Comparison of ENCODE assay signal across 21 mouse cellular contexts in genomic region chr3:65601291-65602050, GRCm38 (mm10).
DNase-seq lines count a peak whose midpoint lies in the region; ATAC-seq and TF ChIP-seq lines count a peak whose summit lies in the region.
"Had no signal": no experiment of that assay in that cellular context is flagged by ENCODE, and none has a peak within 500 bp of the region (broad histone marks: within the 10 kb centered on the region; RNA-seq: fewer than 3 reads in every experiment).

No protein-coding gene starts in this region.

- no peak overlapping the region for H3K9ac ChIP-seq in intestine, embryonic 14.5 days (ENCODE audit: low read length)
- H3K9ac ChIP-seq in intestine, postnatal 0 days (ENCODE audit: low read depth, low read length): no peak overlapping the region; the same call in 1 of the 2 replicates
- no peak overlapping the region for H3K9ac ChIP-seq in embryonic facial prominence, embryonic 14.5 days (ENCODE audit: low read depth, low read length)
- no peak overlapping the region for H3K9ac ChIP-seq in stomach, embryonic 14.5 days (replicated peaks; ENCODE audit: low read depth, low read length)
- H3K9ac ChIP-seq: hindbrain, embryonic 15.5 days; liver, embryonic 14.5 days had no signal

- ATAC-seq in intestine, embryonic 14.5 days (replicated peaks; ENCODE audit: low FRiP score, low TSS enrichment, low read depth): peak; percentile 52; the same call in 1 of the 2 replicates
- ATAC-seq in intestine, postnatal 0 days: no peak
- peak; percentile 82; the same call in 1 of the 2 replicates for ATAC-seq in embryonic facial prominence, embryonic 14.5 days (ENCODE audit: low read depth)
- peak; percentile 75; the same call in 1 of the 2 replicates for ATAC-seq in stomach, embryonic 14.5 days (ENCODE audit: insufficient number of reproducible peaks, insufficient read depth, low FRiP score, low read depth)

- 39% methylated on average over 8 of the region's 8 CpGs for WGBS in intestine, embryonic 14.5 days
- WGBS in intestine, postnatal 0 days: 63% methylated on average over 8 of the region's 8 CpGs
- 47% methylated on average over 8 of the region's 8 CpGs for WGBS in embryonic facial prominence, embryonic 14.5 days
- 46% methylated on average over 8 of the region's 8 CpGs for WGBS in stomach, embryonic 14.5 days

- peak; percentile 60 for DNase-seq in intestine, embryonic 14.5 days (ENCODE audit: low spot score)
- DNase-seq in 3T3-L1 (ENCODE audit: low read depth, low spot score): peak; percentile 33
- DNase-seq in embryonic facial prominence, embryonic 14.5 days (ENCODE audit: low spot score): peak; percentile 91
- no peak for DNase-seq in cerebellum, postnatal 36 days
- DNase-seq in cerebellum, adult 11 months: no peak
- DNase-seq: cerebellum, adult 8-10 months; gastrocnemius, adult 2 months; kidney, adult 18-20 months; kidney, postnatal 14 days; layer of hippocampus, postnatal 36 days; lung, postnatal 14 days; right cerebral cortex, postnatal 14 days; thymus, postnatal 14 days had no signal

- H3K36me3 ChIP-seq in intestine, embryonic 14.5 days (ENCODE audit: control insufficient read depth, insufficient read depth, low read length): no peaks in the 10 kb centered on the region
- no peaks in the 10 kb centered on the region for H3K36me3 ChIP-seq in intestine, postnatal 0 days (ENCODE audit: control insufficient read depth, insufficient read depth)
- no peaks in the 10 kb centered on the region for H3K36me3 ChIP-seq in embryonic facial prominence, embryonic 14.5 days (ENCODE audit: control insufficient read depth, insufficient read depth, low read length)
- H3K36me3 ChIP-seq in stomach, embryonic 14.5 days (ENCODE audit: control insufficient read depth, insufficient read depth, low read length): no peaks in the 10 kb centered on the region
- H3K36me3 ChIP-seq: forebrain, embryonic 10.5 days; hindbrain, embryonic 15.5 days had no signal

- H3K27me3 ChIP-seq in intestine, embryonic 14.5 days (replicated peaks; ENCODE audit: control insufficient read depth, insufficient read depth, low read length): no peaks in the 10 kb centered on the region
- no peaks in the 10 kb centered on the region for H3K27me3 ChIP-seq in intestine, postnatal 0 days (replicated peaks; ENCODE audit: control insufficient read depth, insufficient read depth, low read length)
- H3K27me3 ChIP-seq in embryonic facial prominence, embryonic 14.5 days (replicated peaks; ENCODE audit: control insufficient read depth, insufficient read depth, low read length): no peaks in the 10 kb centered on the region; the same call in 1 of the 2 replicates
- H3K27me3 ChIP-seq in stomach, embryonic 14.5 days (ENCODE audit: control insufficient read depth, insufficient read depth, low read length): no peaks in the 10 kb centered on the region
- H3K27me3 ChIP-seq: CH12.LX; hindbrain, embryonic 15.5 days had no signal

- no peak overlapping the region for H3K4me3 ChIP-seq in intestine, embryonic 14.5 days (ENCODE audit: low read depth, low read length)
- no peak overlapping the region for H3K4me3 ChIP-seq in intestine, postnatal 0 days (ENCODE audit: low read depth, low read length)
- no peak overlapping the region for H3K4me3 ChIP-seq in embryonic facial prominence, embryonic 14.5 days (ENCODE audit: low read depth, low read length)
- no peak overlapping the region for H3K4me3 ChIP-seq in stomach, embryonic 14.5 days (ENCODE audit: low read depth, low read length)
- H3K4me3 ChIP-seq: forebrain, embryonic 10.5 days; gastrocnemius, adult 2 months; hindbrain, embryonic 15.5 days; layer of hippocampus, adult 2 months had no signal

- peaks cover 10% of the 10 kb centered on the region; the same call in 1 of the 2 replicates for H3K4me1 ChIP-seq in intestine, embryonic 14.5 days (replicated peaks; ENCODE audit: control insufficient read depth, insufficient read depth, low read length)
- H3K4me1 ChIP-seq in intestine, postnatal 0 days (replicated peaks; ENCODE audit: control insufficient read depth, insufficient read depth, low read length): no peaks in the 10 kb centered on the region
- peaks cover 7% of the 10 kb centered on the region; the same call in 1 of the 2 replicates for H3K4me1 ChIP-seq in embryonic facial prominence, embryonic 14.5 days (ENCODE audit: control insufficient read depth, insufficient read depth, low read length)
- no peaks in the 10 kb centered on the region for H3K4me1 ChIP-seq in stomach, embryonic 14.5 days (ENCODE audit: control insufficient read depth, insufficient read depth, low read length)
- H3K4me1 ChIP-seq: hindbrain, embryonic 15.5 days had no signal

- TF ChIP-seq CTCF in intestine, postnatal 0 days (IDR thresholded peaks at IDR 0.05; ENCODE audit: low read depth): no peak

- H3K4me2 ChIP-seq in intestine, embryonic 14.5 days (ENCODE audit: low read length): no peak overlapping the region
- H3K4me2 ChIP-seq in intestine, postnatal 0 days (replicated peaks; ENCODE audit: low read depth): no peak overlapping the region
- no peak overlapping the region for H3K4me2 ChIP-seq in embryonic facial prominence, embryonic 14.5 days (ENCODE audit: low read depth, low read length)
- no peak overlapping the region for H3K4me2 ChIP-seq in stomach, embryonic 14.5 days (replicated peaks; ENCODE audit: low read depth, low read length)
- H3K4me2 ChIP-seq: heart, embryonic 11.5 days; hindbrain, embryonic 15.5 days had no signal

- peak overlapping the region; percentile 72 for H3K27ac ChIP-seq in intestine, embryonic 14.5 days (ENCODE audit: low read depth)
- H3K27ac ChIP-seq in intestine, postnatal 0 days (ENCODE audit: low read depth, low read length): no peak overlapping the region
- H3K27ac ChIP-seq in embryonic facial prominence, embryonic 14.5 days (replicated peaks; ENCODE audit: low read depth, low read length): peak overlapping the region; percentile 40
- peak overlapping the region; percentile 17; the same call in 1 of the 2 replicates for H3K27ac ChIP-seq in stomach, embryonic 14.5 days (ENCODE audit: low read length)
- H3K27ac ChIP-seq: forebrain, embryonic 10.5 days; gastrocnemius, adult 2 months; hindbrain, embryonic 15.5 days; layer of hippocampus, adult 2 months; liver, embryonic 14.5 days had no signal

- H3K9me3 ChIP-seq in intestine, embryonic 14.5 days (ENCODE audit: control insufficient read depth, low read length): no peaks in the 10 kb centered on the region
- H3K9me3 ChIP-seq in intestine, postnatal 0 days (ENCODE audit: control insufficient read depth): no peaks in the 10 kb centered on the region
- no peaks in the 10 kb centered on the region for H3K9me3 ChIP-seq in embryonic facial prominence, embryonic 14.5 days (ENCODE audit: control insufficient read depth, low read length)
- H3K9me3 ChIP-seq in stomach, embryonic 14.5 days (ENCODE audit: control insufficient read depth, low read depth, low read length): no peaks in the 10 kb centered on the region
- H3K9me3 ChIP-seq: forebrain, embryonic 10.5 days; hindbrain, embryonic 15.5 days had no signal

Comparison
In these comparisons a context has a peak if more than half of its experiments do, and no peak if none do; other contexts are left out.
1. DNase-seq: peak in intestine, embryonic 14.5 days (single experiment), 3T3-L1 (single experiment) and embryonic facial prominence, embryonic 14.5 days (single experiment); none in cerebellum, postnatal 36 days (0 of 2) and cerebellum, adult 11 months (single experiment).